Mouse (Mus musculus): ENCODE measurements around the gene Thap8.

GRCm38 (mm10) chr7:30334563-30334962 is 54.7 kb downstream of the Thap8 start:
- TF ChIP-seq CTCF (IDR thresholded peaks at IDR 0.05; ENCODE audit: insufficient read depth, low read length) = no peak
- no peak for TF ChIP-seq POLR2A (IDR thresholded peaks at IDR 0.05; ENCODE audit: borderline replicate concordance, extremely low read depth, low read depth, low read length)
